Mouse (Mus musculus) MEL (cell line): ENCODE data around the gene Slc20a1. TPM values are rescaled to one million over a fixed set of nuclear protein-coding genes. Genes with fewer than 3 reads are reported as not detected.

Experiments used
- DNase-seq: peaks from one replicate; pipeline ENCODE4 v3.0.0; 2011; ENCODE audit warnings: low read depth, low spot score
- H3K27ac ChIP-seq: 2 replicates; pipeline ENCODE4 v1.5.1; 2012; ENCODE audit warnings: low read depth, mild to moderate bottlenecking, control low read depth, low read length, moderate library complexity; ENCODE audit not compliant: control insufficient read depth
- H3K27me3 ChIP-seq, 2 experiments: fragments of 150-350 bp in 1 of 2; sonication (generic) in 1 of 2; 2 replicates each; pipeline ENCODE4 v1.6.1; 2012; ENCODE audit warnings: low read length in 2 of 2, mild to moderate bottlenecking in 2 of 2, improper control_type of control experiment in 1 of 2, moderate library complexity in 1 of 2; ENCODE audit not compliant: insufficient read depth in 2 of 2, control insufficient read depth in 1 of 2
- H3K36me3 ChIP-seq, 2 experiments: 2 replicates each; pipeline ENCODE4 v1.6.1; 2012 to 2014; ENCODE audit warnings: low read length in 2 of 2, improper control_type of control experiment in 1 of 2, inconsistent platforms in 1 of 2, mild to moderate bottlenecking in 1 of 2; ENCODE audit not compliant: insufficient read depth in 2 of 2, control insufficient read depth in 1 of 2
- H3K4me1 ChIP-seq, 2 experiments: fragments of 150-350 bp in 1 of 2; sonication (generic) in 1 of 2; 2 replicates each; pipeline ENCODE4 v1.6.1; 2012; ENCODE audit warnings: low read length in 2 of 2, improper control_type of control experiment in 1 of 2, mild to moderate bottlenecking in 1 of 2; ENCODE audit not compliant: insufficient read depth in 2 of 2, control insufficient read depth in 1 of 2
- H3K4me3 ChIP-seq, 2 experiments: fragments of 150-350 bp in 1 of 2; sonication (generic) in 1 of 2; 2 replicates each; pipeline ENCODE4 v1.5.1; 2012; ENCODE audit warnings: low read depth in 2 of 2, low read length in 2 of 2, mild to moderate bottlenecking in 2 of 2, moderate library complexity in 2 of 2, control low read depth in 1 of 2, improper control_type of control experiment in 1 of 2; ENCODE audit not compliant: control insufficient read depth in 1 of 2, insufficient read depth in 1 of 2
- H3K79me2 ChIP-seq: 2 replicates; pipeline ENCODE4 v1.6.1; 2012; ENCODE audit warnings: mild to moderate bottlenecking, low read length, moderate library complexity; ENCODE audit not compliant: control insufficient read depth, poor library complexity, insufficient read depth
- H3K9ac ChIP-seq: 2 replicates; pipeline ENCODE4 v1.6.1; 2012; ENCODE audit warnings: low read depth, mild to moderate bottlenecking, control low read depth, low read length, moderate library complexity; ENCODE audit not compliant: control insufficient read depth, poor library complexity, severe bottlenecking
- H3K9me3 ChIP-seq: fragments of 150-350 bp; sonication (generic); replicated peaks from 2 replicates; pipeline ENCODE4 v1.6.1; 2012; ENCODE audit warnings: mild to moderate bottlenecking, low read length, improper control_type of control experiment, moderate library complexity; ENCODE audit not compliant: insufficient read depth
- BHLHE40 ChIP-seq: IDR thresholded peaks from 2 replicates; pipeline ENCODE4 v1.6.1; 2012; ENCODE audit warnings: low read depth, mild to moderate bottlenecking, inconsistent platforms, low read length, improper control_type of control experiment, borderline replicate concordance
- CHD1 ChIP-seq: IDR thresholded peaks from 2 replicates; pipeline ENCODE4 v1.6.1; 2012; ENCODE audit warnings: low read depth, mild to moderate bottlenecking, inconsistent platforms, low read length, improper control_type of control experiment
- E2F4 ChIP-seq: IDR thresholded peaks from 2 replicates; pipeline ENCODE4 v1.6.1; 2011; ENCODE audit warnings: low read depth, low read length, improper control_type of control experiment, borderline replicate concordance
- ELF1 ChIP-seq: IDR thresholded peaks from 2 replicates; pipeline ENCODE4 v1.6.1; 2014; ENCODE audit warnings: low read depth, mild to moderate bottlenecking, inconsistent platforms, low read length, improper control_type of control experiment, moderate library complexity
- GATA1 ChIP-seq: IDR thresholded peaks from 2 replicates; pipeline ENCODE4 v1.6.1; 2011; ENCODE audit warnings: low read depth, low read length, improper control_type of control experiment
- HCFC1 ChIP-seq: IDR thresholded peaks from 2 replicates; pipeline ENCODE4 v1.6.1; 2012; ENCODE audit warnings: low read depth, mild to moderate bottlenecking, inconsistent platforms, low read length, improper control_type of control experiment, moderate library complexity
- MEF2A ChIP-seq: IDR thresholded peaks from 2 replicates; pipeline ENCODE4 v1.6.1; 2014; ENCODE audit warnings: low read depth, mild to moderate bottlenecking, inconsistent platforms, low read length, improper control_type of control experiment; ENCODE audit not compliant: poor library complexity, insufficient replicate concordance, severe bottlenecking; ENCODE audit errors: extremely low read depth
- POLR2A ChIP-seq, 2 experiments: IDR thresholded peaks; 2 replicates each; pipeline ENCODE4 v1.6.1; 2011 to 2012; ENCODE audit warnings: low read length in 2 of 2, mild to moderate bottlenecking in 2 of 2, control low read depth in 1 of 2, improper control_type of control experiment in 1 of 2, low read depth in 1 of 2, moderate library complexity in 1 of 2; ENCODE audit not compliant: control insufficient read depth in 1 of 2, insufficient read depth in 1 of 2, poor library complexity in 1 of 2
- RAD21 ChIP-seq: IDR thresholded peaks from 2 replicates; pipeline ENCODE4 v1.6.1; 2011; ENCODE audit warnings: mild to moderate bottlenecking, low read depth, low read length, improper control_type of control experiment
- RCOR1 ChIP-seq: IDR thresholded peaks from 2 replicates; pipeline ENCODE4 v1.6.1; 2012; ENCODE audit warnings: low read depth, mild to moderate bottlenecking, inconsistent platforms, low read length, improper control_type of control experiment
- SIN3A ChIP-seq: IDR thresholded peaks from 2 replicates; pipeline ENCODE4 v1.6.1; 2012; ENCODE audit warnings: low read length, improper control_type of control experiment, inconsistent platforms
- TBP ChIP-seq: IDR thresholded peaks from 2 replicates; pipeline ENCODE4 v1.8.0; 2011; ENCODE audit warnings: low read depth, low read length, improper control_type of control experiment
- ZMIZ1 ChIP-seq: IDR thresholded peaks from 2 replicates; pipeline ENCODE4 v1.6.1; 2012; ENCODE audit warnings: low read depth, mild to moderate bottlenecking, inconsistent platforms, low read length, improper control_type of control experiment, moderate library complexity
- polyA plus RNA-seq, 2 experiments: library from polyadenylated mRNA; stranded (reverse) in 1 of 2; unstranded in 1 of 2; fragments of >175 nt in 1 of 2; fragments of >200 nt in 1 of 2; gene quantifications; 2 replicates each; pipeline versions ENCODE4 v1.2.1 to v1.2.4; 2012; ENCODE audit warnings: low replicate concordance in 2 of 2, low read depth in 1 of 2; ENCODE audit not compliant: insufficient read length in 2 of 2, insufficient read depth in 1 of 2, missing spikeins in 1 of 2
- total RNA-seq: library from RNA; depleted of rRNA; stranded (reverse); fragments of 300-350 nt; gene quantifications from 2 replicates; pipeline ENCODE4 v1.2.3, GENCODE M21; 2012

The Slc20a1 gene
- total and polyA plus RNA-seq, 3 experiments = 69.4 to 80.7 TPM; not detected in 1

DNA sequence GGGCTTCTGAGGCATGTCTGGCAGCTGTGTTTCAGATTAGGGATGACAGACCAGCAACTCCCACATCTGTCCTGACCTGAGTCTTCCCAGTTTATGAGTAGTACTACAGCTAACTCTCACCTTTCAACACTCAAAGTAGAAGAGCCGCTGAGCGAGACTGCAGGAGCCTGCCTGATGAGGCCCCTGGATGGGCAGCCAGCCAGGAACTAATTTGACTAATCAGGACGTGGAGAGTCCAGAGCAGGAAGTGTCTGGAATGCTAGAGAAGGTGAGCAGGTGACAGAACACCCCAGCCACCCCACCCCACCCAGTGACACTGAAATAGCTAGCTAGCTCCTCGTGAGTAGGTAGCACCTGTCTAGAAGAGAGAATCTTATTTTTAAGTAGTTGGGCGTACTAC lies 47.1 kb downstream of the Slc20a1 start:
- DNase-seq = no peak
- H3K27ac ChIP-seq = no peak overlapping the region
- no peak for TF ChIP-seq SIN3A
- no peak for TF ChIP-seq RCOR1
- TF ChIP-seq POLR2A (IDR thresholded peaks at IDR 0.05; ENCODE audit: control insufficient read depth in 1 of 2, insufficient read depth in 1 of 2, low read depth in 1 of 2, low read length in 2 of 2, poor library complexity in 1 of 2) = no peak
- TF ChIP-seq CHD1 = no peak
- no peaks in the 10 kb centered on the region for H3K4me1 ChIP-seq
- no peaks in the 10 kb centered on the region for H3K79me2 ChIP-seq
- H3K27me3 ChIP-seq = no peaks in the 10 kb centered on the region
- H3K9me3 ChIP-seq = no peaks in the 10 kb centered on the region
- H3K36me3 ChIP-seq = no peaks in the 10 kb centered on the region
- H3K4me3 ChIP-seq = no peak overlapping the region
- no peak overlapping the region for H3K9ac ChIP-seq

DNA sequence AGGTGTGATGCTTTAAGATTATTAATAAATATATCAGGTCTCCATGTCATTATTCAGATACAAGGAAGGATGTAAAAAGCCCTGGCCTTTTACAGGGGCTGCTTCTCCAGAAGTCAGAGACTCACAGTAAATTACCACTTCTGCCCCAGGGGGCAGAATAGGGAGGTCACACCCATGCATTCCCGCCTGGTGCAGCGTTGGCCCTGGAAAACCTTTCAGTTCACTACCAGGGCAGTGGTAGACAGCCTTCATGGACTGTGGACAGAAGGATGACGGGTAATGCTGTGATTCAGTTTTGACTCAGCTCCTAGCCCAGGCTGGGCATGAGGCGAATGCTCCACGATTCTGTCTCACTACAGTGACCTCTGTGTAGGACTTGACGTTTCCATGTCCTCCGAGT lies 47.9 kb downstream of the Slc20a1 start:
- H3K4me3 ChIP-seq = no peak overlapping the region
- no peaks in the 10 kb centered on the region for H3K27me3 ChIP-seq
- H3K9ac ChIP-seq = no peak overlapping the region
- DNase-seq = no peak
- no peak overlapping the region for H3K27ac ChIP-seq
- TF ChIP-seq RAD21 (no peak), MEF2A (no peak), GATA1 (no peak), ELF1 (no peak), E2F4 (no peak), ZMIZ1 (no peak), BHLHE40 (no peak)
- no peaks in the 10 kb centered on the region for H3K79me2 ChIP-seq
- no peaks in the 10 kb centered on the region for H3K9me3 ChIP-seq
- no peaks in the 10 kb centered on the region for H3K4me1 ChIP-seq
- H3K36me3 ChIP-seq = no peaks in the 10 kb centered on the region

DNA sequence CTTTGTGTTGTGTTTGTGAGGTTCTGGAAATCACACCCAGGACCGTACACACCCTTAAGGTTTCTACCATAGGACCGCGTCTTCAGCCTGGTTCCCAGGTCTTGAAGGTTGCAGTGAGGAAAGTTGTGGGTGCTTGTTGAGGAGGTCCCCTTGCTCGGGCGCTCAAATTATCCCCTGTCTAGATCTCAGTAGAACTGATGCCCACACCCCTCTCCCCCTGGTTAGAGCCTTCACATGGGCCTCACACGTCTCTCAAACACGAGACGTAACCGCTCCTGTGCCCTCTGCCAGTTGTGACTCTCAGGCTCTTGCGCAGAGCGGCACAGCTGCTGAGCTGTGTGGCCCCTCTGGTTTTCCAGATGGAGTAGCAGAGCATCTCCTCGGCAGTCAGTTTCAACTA lies 48.4 kb downstream of the Slc20a1 start:
- Histone ChIP-seq H3K27ac (no peak overlapping the region), H3K4me3 (no peak overlapping the region), H3K27me3 (no peaks in the 10 kb centered on the region), H3K9me3 (no peaks in the 10 kb centered on the region), H3K9ac (no peak overlapping the region), H3K36me3 (no peaks in the 10 kb centered on the region), H3K79me2 (no peaks in the 10 kb centered on the region), H3K4me1 (no peaks in the 10 kb centered on the region)
- no peak for DNase-seq
- TF ChIP-seq TBP (no peak), HCFC1 (no peak)
